Mouse (Mus musculus): ENCODE data around the gene Atp13a1. TPM values are rescaled to one million over a fixed set of nuclear protein-coding genes. Genes with fewer than 3 reads are reported as not detected.

Gene Atp13a1
- polyA plus RNA-seq, 1 experiment: 231 TPM

DNA sequence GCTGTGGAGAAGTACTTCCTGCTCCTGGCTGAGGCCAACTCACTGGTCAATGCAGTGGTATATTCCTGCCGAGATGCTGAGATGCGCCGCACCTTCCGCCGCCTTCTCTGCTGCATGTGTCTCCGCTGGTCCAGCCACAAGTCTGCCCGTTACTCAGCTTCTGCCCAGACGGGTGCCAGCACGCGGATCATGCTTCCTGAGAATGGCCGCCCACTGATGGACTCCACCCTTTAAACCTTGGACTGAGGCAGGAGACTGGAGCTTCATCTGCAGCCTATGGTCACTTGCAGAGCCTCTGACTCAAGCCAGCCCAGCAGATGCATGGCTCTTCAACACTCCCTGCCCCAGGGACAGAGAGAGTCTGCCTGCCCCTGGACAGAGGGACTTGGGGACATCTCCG lies 35.4 kb downstream of the Atp13a1 start:
- Histone ChIP-seq H3K36me3 (ENCODE audit: control insufficient read depth, insufficient read depth, low read length) (no peaks in the 10 kb centered on the region), H3K4me1 (replicated peaks; ENCODE audit: control insufficient read depth, insufficient read depth, low read length) (peaks cover 33% of the 10 kb centered on the region), H3K27ac (ENCODE audit: control insufficient read depth, insufficient read depth, low read length) (no peak overlapping the region), H3K4me3 (ENCODE audit: control insufficient read depth, insufficient read depth, low read length) (no peak overlapping the region), H3K27me3 (ENCODE audit: control insufficient read depth, insufficient read depth, low read length) (no peaks in the 10 kb centered on the region)
- DNase-seq: no peak
- TF ChIP-seq POLR2A (IDR thresholded peaks at IDR 0.05; ENCODE audit: control insufficient read depth, extremely low read depth, insufficient read depth, low read length, poor library complexity): no peak
- no peak for TF ChIP-seq CTCF (IDR thresholded peaks at IDR 0.05; ENCODE audit: borderline replicate concordance, control insufficient read depth, extremely low read depth, insufficient read depth, low read length, poor library complexity)
- over 99% methylated on average over 12 of the region's 12 CpGs for WGBS

DNA sequence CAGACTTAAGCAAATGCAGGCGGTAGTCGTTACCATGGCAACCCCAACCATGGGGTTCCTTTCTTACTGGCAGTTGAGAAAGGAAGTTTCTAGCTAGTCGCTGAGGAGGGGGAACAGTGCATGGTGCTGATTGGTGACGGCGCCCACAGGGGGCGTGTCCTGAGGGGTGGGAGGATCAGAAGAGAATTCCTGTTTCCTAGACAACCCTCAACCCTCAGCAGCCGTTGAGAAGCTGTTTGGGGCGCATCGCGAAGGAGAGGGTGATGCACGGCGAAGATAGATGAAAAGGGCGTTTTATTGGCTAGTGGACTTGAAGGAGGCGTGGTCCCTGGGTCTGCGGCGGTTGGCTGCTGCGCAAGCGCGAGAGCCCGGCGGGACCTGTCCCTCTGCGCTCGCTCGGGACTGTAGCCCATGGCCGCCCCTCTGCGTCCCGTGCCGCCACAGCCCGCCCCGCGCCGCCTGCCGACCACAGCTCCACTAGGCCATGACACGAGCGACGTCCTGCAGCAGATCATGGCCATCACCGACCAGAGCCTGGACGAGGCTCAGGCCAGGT lies 41.4 kb downstream of the Atp13a1 start, which contains the start of gene Pbx4:
Gene Pbx4, plus strand, starts transcription at position 194 of the 556 bp plus-strand sequence.
- Histone ChIP-seq H3K4me3 (ENCODE audit: control insufficient read depth, insufficient read depth, low read length) (peak within 1 kb of the TSS; percentile 76), H3K27ac (ENCODE audit: control insufficient read depth, insufficient read depth, low read length) (no peak within 1 kb of the TSS), H3K27me3 (ENCODE audit: control insufficient read depth, insufficient read depth, low read length) (no peaks in the 10 kb centered on the region), H3K36me3 (ENCODE audit: control insufficient read depth, insufficient read depth, low read length) (no peaks in the 10 kb centered on the region), H3K4me1 (replicated peaks; ENCODE audit: control insufficient read depth, insufficient read depth, low read length) (peaks cover 24% of the 10 kb centered on the region)
- DNase-seq: peak; percentile 95
- TF ChIP-seq CTCF (IDR thresholded peaks at IDR 0.05; ENCODE audit: borderline replicate concordance, control insufficient read depth, extremely low read depth, insufficient read depth, low read length, poor library complexity) (0 out of 2 replicates have a peak, but pooled peaks have one; percentile 14), POLR2A (IDR thresholded peaks at IDR 0.05; ENCODE audit: control insufficient read depth, extremely low read depth, insufficient read depth, low read length, poor library complexity) (0 out of 2 replicates have a peak, but pooled peaks have one; percentile 46)
- under 1% methylated on average over 38 of the region's 38 CpGs for whole genome bisulfite sequencing

GRCm38 (mm10) chr8:69837057-69837682 lies 46.2 kb downstream of the Atp13a1 start:
- no peak for DNase-seq
- 91% methylated on average over 8 of the region's 8 CpGs for WGBS
- no peak for TF ChIP-seq CTCF (IDR thresholded peaks at IDR 0.05; ENCODE audit: borderline replicate concordance, control insufficient read depth, extremely low read depth, insufficient read depth, low read length, poor library complexity)
- TF ChIP-seq POLR2A (IDR thresholded peaks at IDR 0.05; ENCODE audit: control insufficient read depth, extremely low read depth, insufficient read depth, low read length, poor library complexity): no peak
- H3K4me1 ChIP-seq (replicated peaks; ENCODE audit: control insufficient read depth, insufficient read depth, low read length): peaks cover 5% of the 10 kb centered on the region
- no peaks in the 10 kb centered on the region for H3K27me3 ChIP-seq (ENCODE audit: control insufficient read depth, insufficient read depth, low read length)
- H3K36me3 ChIP-seq (ENCODE audit: control insufficient read depth, insufficient read depth, low read length): no peaks in the 10 kb centered on the region
- H3K27ac ChIP-seq (ENCODE audit: control insufficient read depth, insufficient read depth, low read length): no peak overlapping the region
- H3K4me3 ChIP-seq (ENCODE audit: control insufficient read depth, insufficient read depth, low read length): no peak overlapping the region

GRCm38 (mm10) chr8:69847167-69848065 lies 56.5 kb downstream of the Atp13a1 start:
- TF ChIP-seq CTCF (IDR thresholded peaks at IDR 0.05; ENCODE audit: borderline replicate concordance, control insufficient read depth, extremely low read depth, insufficient read depth, low read length, poor library complexity) (no peak), POLR2A (IDR thresholded peaks at IDR 0.05; ENCODE audit: control insufficient read depth, extremely low read depth, insufficient read depth, low read length, poor library complexity) (no peak)
- 91% methylated on average over 3 of the region's 3 CpGs for WGBS
- Histone ChIP-seq H3K4me1 (replicated peaks; ENCODE audit: control insufficient read depth, insufficient read depth, low read length) (no peaks in the 10 kb centered on the region), H3K4me3 (ENCODE audit: control insufficient read depth, insufficient read depth, low read length) (no peak overlapping the region), H3K27me3 (ENCODE audit: control insufficient read depth, insufficient read depth, low read length) (no peaks in the 10 kb centered on the region), H3K27ac (ENCODE audit: control insufficient read depth, insufficient read depth, low read length) (no peak overlapping the region), H3K36me3 (ENCODE audit: control insufficient read depth, insufficient read depth, low read length) (no peaks in the 10 kb centered on the region)
- DNase-seq: no peak

GRCm38 (mm10) chr8:69848951-69849350 lies 58.0 kb downstream of the Atp13a1 start:
- TF ChIP-seq POLR2A (IDR thresholded peaks at IDR 0.05; ENCODE audit: control insufficient read depth, extremely low read depth, insufficient read depth, low read length, poor library complexity) (no peak), CTCF (IDR thresholded peaks at IDR 0.05; ENCODE audit: borderline replicate concordance, control insufficient read depth, extremely low read depth, insufficient read depth, low read length, poor library complexity) (no peak)
- no peaks in the 10 kb centered on the region for H3K27me3 ChIP-seq (ENCODE audit: control insufficient read depth, insufficient read depth, low read length)
- H3K4me1 ChIP-seq (replicated peaks; ENCODE audit: control insufficient read depth, insufficient read depth, low read length): no peaks in the 10 kb centered on the region
- H3K4me3 ChIP-seq (ENCODE audit: control insufficient read depth, insufficient read depth, low read length): no peak overlapping the region
- H3K27ac ChIP-seq (ENCODE audit: control insufficient read depth, insufficient read depth, low read length): no peak overlapping the region
- no peaks in the 10 kb centered on the region for H3K36me3 ChIP-seq (ENCODE audit: control insufficient read depth, insufficient read depth, low read length)
- 95% methylated on average over 8 of the region's 8 CpGs for WGBS
- no peak for DNase-seq

- no peak for DNase-seq
- WGBS: 72% methylated on average over 3 of the region's 3 CpGs
- no peak overlapping the region for H3K4me3 ChIP-seq (ENCODE audit: control insufficient read depth, insufficient read depth, low read length)
These were observed 58.9 kb downstream of the Atp13a1 start for GRCm38 (mm10) chr8:69849899-69850298.

More at GRCm38 (mm10) chr8:69849899-69850298, 58.9 kb downstream of the Atp13a1 start:
- H3K27me3 ChIP-seq (ENCODE audit: control insufficient read depth, insufficient read depth, low read length): no peaks in the 10 kb centered on the region
- H3K36me3 ChIP-seq (ENCODE audit: control insufficient read depth, insufficient read depth, low read length): no peaks in the 10 kb centered on the region
- no peak overlapping the region for H3K27ac ChIP-seq (ENCODE audit: control insufficient read depth, insufficient read depth, low read length)
- H3K4me1 ChIP-seq (replicated peaks; ENCODE audit: control insufficient read depth, insufficient read depth, low read length): no peaks in the 10 kb centered on the region
- TF ChIP-seq CTCF (IDR thresholded peaks at IDR 0.05; ENCODE audit: borderline replicate concordance, control insufficient read depth, extremely low read depth, insufficient read depth, low read length, poor library complexity) (no peak), POLR2A (IDR thresholded peaks at IDR 0.05; ENCODE audit: control insufficient read depth, extremely low read depth, insufficient read depth, low read length, poor library complexity) (no peak)

Measured in thymus, adult 2 months (tissue).